Mouse (Mus musculus) hindbrain, embryonic 16.5 days (tissue): Measurements from ENCODE around the gene Fam174b. TPM values are rescaled to one million over a fixed set of nuclear protein-coding genes. Genes with fewer than 3 reads are reported as not detected.
A peak's percentile ranks its signal among the peaks of the same experiment; 100 is the strongest.

Experiments used
- ATAC-seq: fragments of 200-750 bp; cut with Nextera tagmentation; 2 replicates; pipeline ENCODE4 v1.8.0; 2017; ENCODE audit warnings: moderate TSS enrichment, moderate library complexity
- H3K27ac ChIP-seq: fragments of 300-500 bp; sonication (generic); 2 replicates; pipeline ENCODE4 v1.5.1; 2014; ENCODE audit warnings: low read depth, mild to moderate bottlenecking, control low read depth, low read length, moderate library complexity
- H3K27me3 ChIP-seq: fragments of 300-500 bp; sonication (generic); replicated peaks from 2 replicates; pipeline ENCODE4 v1.6.1; 2014; ENCODE audit warnings: low read length; ENCODE audit not compliant: control insufficient read depth, insufficient read depth
- H3K36me3 ChIP-seq: fragments of 300-500 bp; sonication (generic); 2 replicates; pipeline ENCODE4 v1.6.1; 2014; ENCODE audit warnings: mild to moderate bottlenecking, low read length, moderate library complexity, mixed read lengths; ENCODE audit not compliant: control insufficient read depth, insufficient read depth
- H3K4me1 ChIP-seq: fragments of 300-500 bp; sonication (generic); 2 replicates; pipeline ENCODE4 v1.6.1; 2014; ENCODE audit warnings: low read depth, low read length; ENCODE audit not compliant: control insufficient read depth, insufficient read depth
- H3K4me2 ChIP-seq: fragments of 300-500 bp; sonication (generic); 2 replicates; pipeline ENCODE4 v1.6.1; 2014; ENCODE audit warnings: mild to moderate bottlenecking, low read length, control low read depth, moderate library complexity
- H3K4me3 ChIP-seq: fragments of 300-500 bp; sonication (generic); 2 replicates; pipeline ENCODE4 v1.5.1; 2014; ENCODE audit warnings: mild to moderate bottlenecking, low read length, control low read depth, moderate library complexity
- H3K9ac ChIP-seq: fragments of 300-500 bp; sonication (generic); 2 replicates; pipeline ENCODE4 v1.6.1; 2014; ENCODE audit warnings: low read depth, mild to moderate bottlenecking, control low read depth, low read length, moderate library complexity
- H3K9me3 ChIP-seq: fragments of 300-500 bp; sonication (generic); 2 replicates; pipeline ENCODE4 v1.6.1; 2014; ENCODE audit warnings: mild to moderate bottlenecking, low read length, moderate library complexity; ENCODE audit not compliant: control insufficient read depth
- WGBS: fragments of 180-500 bp; shearing (Covaris S2); extraction: QIAGEN DNeasy Blood & Tissue Kit; methylation state at CpG from one replicate; pipeline ENCODE4 v1.1.7; 2014; 5-methylcytosine and 5-hydroxymethylcytosine counted together
- polyA plus RNA-seq: library from polyadenylated mRNA; unstranded; fragments of >200 nt; fragmentation: Nextera tagmentation; extraction: Ambion mirVana; gene quantifications from 2 replicates; pipeline ENCODE4 v1.2.1, GENCODE M21; 2015

Gene Fam174b
- polyA plus RNA-seq = 38.1 and 43.3 TPM in 2 replicates

DNA sequence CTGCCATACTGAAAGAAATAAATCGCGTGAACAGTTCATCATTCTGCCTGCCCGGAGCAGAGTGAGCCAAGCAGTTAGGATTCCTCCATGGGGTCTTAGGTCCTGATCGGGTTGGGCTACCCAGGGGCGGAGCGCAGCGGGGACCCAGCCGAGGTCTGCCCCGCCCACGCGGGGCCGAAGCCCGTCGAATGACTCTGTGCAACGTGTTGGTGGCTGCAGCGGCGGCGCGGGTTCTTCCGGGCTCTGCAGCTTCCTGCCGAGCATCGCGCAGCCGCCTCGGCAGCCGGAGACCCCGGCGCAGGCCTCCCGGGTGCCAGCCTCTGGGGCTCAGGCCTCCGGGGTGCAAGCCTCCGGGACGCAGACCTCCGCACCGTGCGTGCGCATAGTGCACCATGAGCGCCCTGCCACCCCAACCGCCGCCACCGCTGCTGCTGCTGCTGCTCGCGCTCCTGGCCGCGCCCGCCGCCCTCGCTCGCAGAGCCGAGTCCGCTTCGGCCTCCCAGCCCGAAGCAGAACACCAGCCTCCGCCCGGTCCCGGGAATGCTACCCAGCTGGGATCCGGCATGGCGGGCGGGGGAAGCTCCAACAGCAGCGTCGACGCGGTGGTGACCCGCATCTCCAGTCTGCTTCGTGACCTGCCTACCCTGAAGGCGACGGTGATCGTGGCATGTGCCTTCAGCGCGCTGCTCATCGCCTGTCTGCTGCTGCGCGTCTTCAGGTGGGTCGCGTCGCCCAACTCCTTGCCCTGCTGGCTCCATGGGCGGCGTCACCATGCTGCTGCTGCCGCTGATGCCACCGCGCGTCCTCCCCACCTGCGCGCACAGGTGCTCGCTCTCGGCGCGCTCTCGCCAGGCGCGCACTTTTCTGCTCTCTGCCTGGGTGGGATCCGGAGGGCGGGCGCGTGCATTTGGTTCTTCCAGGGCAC is at the start of gene Fam174b:
Fam174b (plus strand) TSS at position 192 of the 925 bp plus-strand sequence.
- Histone ChIP-seq H3K27me3 (no peaks in the 10 kb centered on the region), H3K4me2 (peak within 1 kb of the TSS; percentile 74), H3K36me3 (no peaks in the 10 kb centered on the region), H3K27ac (peak within 1 kb of the TSS; percentile 91), H3K4me1 (peaks cover 12% of the 10 kb centered on the region), H3K9ac (peak within 1 kb of the TSS; percentile 87), H3K9me3 (no peaks in the 10 kb centered on the region), H3K4me3 (peak within 1 kb of the TSS; percentile 69)
- WGBS = under 1% methylated on average over 82 of the region's 94 CpGs
- ATAC-seq = peak; percentile 87

DNA sequence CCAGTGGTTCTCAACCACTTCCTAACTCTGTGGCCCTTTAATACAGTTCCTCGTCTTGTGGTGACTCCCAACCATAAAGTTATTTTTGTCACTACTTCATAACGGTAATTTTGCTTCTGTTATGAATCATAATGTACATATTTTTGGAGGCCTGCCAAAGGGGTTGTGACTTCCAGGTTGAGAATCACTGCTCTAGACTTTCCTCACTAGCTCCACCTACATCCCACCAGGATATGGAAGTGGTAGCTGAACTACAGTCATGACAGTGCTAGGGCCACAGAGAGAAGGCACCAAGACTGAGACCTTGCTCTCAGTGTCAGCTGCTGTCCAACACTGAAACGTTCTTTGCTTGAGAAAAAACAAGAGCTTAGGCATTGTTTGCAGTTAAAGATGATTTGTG is 43.0 kb upstream of the Fam174b start:
- no peak overlapping the region for H3K27ac ChIP-seq
- no peak overlapping the region for H3K4me3 ChIP-seq
- H3K4me1 ChIP-seq = no peaks in the 10 kb centered on the region
- no peak overlapping the region for H3K9ac ChIP-seq
- H3K36me3 ChIP-seq = no peaks in the 10 kb centered on the region
- H3K4me2 ChIP-seq = no peak overlapping the region
- WGBS = 69% methylated on average over 3 of the region's 3 CpGs
- no peaks in the 10 kb centered on the region for H3K27me3 ChIP-seq
- no peak for ATAC-seq
- no peaks in the 10 kb centered on the region for H3K9me3 ChIP-seq

DNA sequence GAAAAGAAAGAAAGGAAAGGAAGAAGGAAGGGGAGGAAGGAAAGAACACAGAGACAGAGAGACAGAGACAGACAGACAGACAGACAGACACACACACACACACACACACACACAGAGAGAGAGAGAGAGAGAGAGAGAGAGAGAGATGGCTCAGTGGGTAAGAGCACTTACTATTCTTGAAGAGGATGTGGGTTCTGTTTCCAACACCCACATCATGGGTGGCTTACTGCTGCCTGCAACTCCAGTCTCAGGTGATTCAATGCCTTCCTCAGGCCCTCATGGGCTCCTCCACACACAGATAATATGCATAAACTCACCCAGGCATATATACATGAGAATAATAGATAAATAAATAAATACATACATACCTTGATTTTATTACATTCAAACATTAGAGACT is 35.8 kb upstream of the Fam174b start:
- H3K4me2 ChIP-seq = no peak overlapping the region
- no peaks in the 10 kb centered on the region for H3K9me3 ChIP-seq
- H3K36me3 ChIP-seq = no peaks in the 10 kb centered on the region
- no peak overlapping the region for H3K27ac ChIP-seq
- ATAC-seq = no peak
- no peaks in the 10 kb centered on the region for H3K4me1 ChIP-seq
- no peak overlapping the region for H3K4me3 ChIP-seq
- no peaks in the 10 kb centered on the region for H3K27me3 ChIP-seq
- H3K9ac ChIP-seq = no peak overlapping the region

DNA sequence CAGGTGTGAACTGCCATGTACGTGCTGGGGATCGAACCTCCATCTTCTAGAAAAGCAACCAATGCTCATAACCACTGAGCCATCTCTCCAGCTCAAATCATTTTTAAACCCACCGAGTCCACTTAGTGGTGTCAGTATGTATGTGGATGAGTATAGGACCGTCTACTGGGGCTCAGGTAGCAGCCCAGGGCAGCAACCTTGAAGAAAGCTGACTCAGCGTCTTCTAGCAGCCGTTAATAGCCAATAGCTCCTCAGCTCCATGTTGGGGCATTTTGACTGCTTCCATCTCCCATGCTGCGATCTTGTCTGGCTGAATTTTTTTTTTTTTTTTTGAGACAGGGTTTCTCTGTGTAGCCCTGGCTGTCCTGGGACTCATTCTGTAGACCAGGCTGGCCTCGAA is 26.6 kb upstream of the Fam174b start:
- Histone ChIP-seq H3K27ac (no peak overlapping the region), H3K4me1 (no peaks in the 10 kb centered on the region), H3K36me3 (no peaks in the 10 kb centered on the region), H3K4me2 (no peak overlapping the region), H3K27me3 (no peaks in the 10 kb centered on the region), H3K9ac (no peak overlapping the region), H3K9me3 (no peaks in the 10 kb centered on the region), H3K4me3 (no peak overlapping the region)
- no peak for ATAC-seq
- WGBS = 89% methylated on average over 8 of the region's 8 CpGs

DNA sequence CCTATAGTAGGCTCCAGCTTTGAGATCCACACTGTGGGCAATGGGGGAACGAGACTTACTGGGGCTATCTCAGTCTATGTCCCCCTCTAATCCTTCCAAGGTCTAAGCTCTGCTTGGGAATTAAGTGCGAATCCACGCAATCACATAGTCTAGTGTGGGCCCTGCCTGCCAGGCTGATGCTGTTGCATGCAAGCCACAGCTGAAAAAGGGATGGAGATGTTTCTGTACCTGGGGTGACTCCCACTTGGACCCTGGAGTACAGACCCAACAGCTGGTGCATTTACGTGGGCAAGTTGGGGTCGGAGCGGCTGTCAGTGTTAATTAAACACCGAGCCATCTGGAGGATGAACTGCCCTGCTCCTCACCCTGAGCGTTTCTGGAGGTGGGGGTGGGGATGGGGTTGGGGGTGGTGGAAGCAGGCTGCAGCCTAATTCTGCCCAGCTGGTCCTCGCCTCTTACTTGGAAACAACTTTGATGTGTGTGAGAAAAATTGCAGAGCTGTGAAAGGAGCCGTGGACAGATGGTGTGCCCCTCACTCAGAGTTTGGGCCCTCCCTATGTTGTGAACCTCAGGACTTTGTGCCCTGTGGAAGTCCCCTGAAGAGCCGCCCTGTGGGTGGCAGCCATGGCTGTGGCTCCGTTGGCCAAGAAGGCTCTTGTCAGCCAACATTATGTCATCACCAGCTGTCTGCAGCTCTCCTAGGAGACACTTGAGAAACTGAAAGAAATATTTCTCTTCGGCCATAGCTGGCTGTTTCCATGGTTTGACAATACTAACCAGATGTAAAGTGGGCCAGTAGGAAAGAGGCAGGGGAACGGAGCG is 24.0 kb upstream of the Fam174b start:
- peak; percentile 94 for ATAC-seq
- WGBS = 30% methylated on average over 15 of the region's 15 CpGs
- Histone ChIP-seq H3K27ac (peak overlapping the region; percentile 21; the same call in 1 of the 2 replicates), H3K4me3 (no peak overlapping the region), H3K9ac (no peak overlapping the region), H3K4me1 (no peaks in the 10 kb centered on the region), H3K36me3 (no peaks in the 10 kb centered on the region), H3K9me3 (no peaks in the 10 kb centered on the region), H3K4me2 (no peak overlapping the region), H3K27me3 (no peaks in the 10 kb centered on the region)

DNA sequence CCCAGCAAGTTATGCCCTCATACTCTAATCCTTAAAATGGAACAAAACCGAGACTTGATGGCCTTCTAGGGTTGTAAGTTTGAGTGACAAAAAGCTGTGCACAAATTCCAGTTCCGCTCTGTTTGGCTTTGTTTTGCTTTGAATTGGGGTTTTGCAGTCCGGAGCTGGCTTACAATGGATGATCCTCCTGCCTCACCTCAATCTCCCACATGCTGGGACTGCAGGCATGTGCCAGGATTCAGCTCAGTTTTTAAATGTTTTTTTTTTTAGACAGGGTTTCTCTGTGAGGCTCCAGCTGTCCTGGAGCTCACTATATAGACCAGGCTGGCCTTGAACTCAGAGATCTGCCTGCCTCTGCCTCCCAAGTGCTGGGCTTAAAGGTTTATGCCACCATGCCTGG is 23.3 kb upstream of the Fam174b start:
- Histone ChIP-seq H3K27ac (no peak overlapping the region), H3K4me2 (no peak overlapping the region), H3K27me3 (no peaks in the 10 kb centered on the region), H3K4me1 (no peaks in the 10 kb centered on the region), H3K9ac (no peak overlapping the region), H3K36me3 (no peaks in the 10 kb centered on the region), H3K9me3 (no peaks in the 10 kb centered on the region), H3K4me3 (no peak overlapping the region)
- ATAC-seq = no peak
- 32% methylated on average over 3 of the region's 3 CpGs for WGBS

DNA sequence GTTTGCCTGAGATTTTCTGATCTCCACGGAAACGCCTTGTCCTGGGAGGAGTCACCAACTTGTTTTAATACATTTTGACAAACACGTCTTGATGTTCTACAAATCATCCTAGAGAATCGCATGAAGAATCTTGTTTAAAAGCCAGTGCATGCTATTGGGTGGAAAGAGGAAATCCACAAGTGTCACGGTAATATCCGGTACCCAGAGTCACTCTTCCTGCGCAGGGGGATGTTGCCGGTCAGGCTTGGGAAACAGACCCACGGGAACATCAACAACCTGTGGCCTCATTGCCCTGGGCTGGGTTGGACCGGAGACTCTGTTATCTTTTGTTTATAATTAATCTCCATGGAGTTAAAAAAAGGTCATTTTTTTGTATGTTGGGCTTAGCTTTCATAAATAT is 22.1 kb upstream of the Fam174b start:
- 74% methylated on average over 10 of the region's 10 CpGs for WGBS
- no peak for ATAC-seq
- H3K4me3 ChIP-seq = no peak overlapping the region
- H3K9me3 ChIP-seq = no peaks in the 10 kb centered on the region
- no peak overlapping the region for H3K9ac ChIP-seq
- H3K4me2 ChIP-seq = no peak overlapping the region
- H3K4me1 ChIP-seq = no peaks in the 10 kb centered on the region
- no peak overlapping the region for H3K27ac ChIP-seq
- no peaks in the 10 kb centered on the region for H3K36me3 ChIP-seq
- no peaks in the 10 kb centered on the region for H3K27me3 ChIP-seq

DNA sequence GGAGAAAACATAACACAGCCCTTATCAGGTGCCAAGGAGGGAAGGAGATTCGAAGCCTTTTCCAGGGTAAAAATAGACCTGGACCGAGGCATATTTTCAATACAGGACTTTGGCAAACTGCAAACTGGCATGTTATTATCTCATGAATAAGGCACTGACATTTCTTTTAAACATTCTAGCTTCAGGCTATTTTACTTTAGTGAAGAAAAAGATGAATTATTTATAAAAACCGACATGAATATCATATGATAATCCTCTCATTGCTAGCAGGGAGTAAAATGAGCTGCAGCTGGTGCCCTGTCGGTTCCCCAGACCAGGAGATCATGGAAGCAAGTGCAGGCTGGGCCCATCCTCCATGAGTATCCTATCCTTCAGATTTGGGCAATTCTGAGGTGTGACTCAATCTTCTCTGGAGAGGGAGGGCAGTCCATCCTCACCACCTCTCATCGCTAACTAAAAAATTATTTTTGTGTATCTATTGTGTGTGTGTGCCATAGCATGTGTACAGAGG is 21.6 kb upstream of the Fam174b start:
- Histone ChIP-seq H3K4me3 (no peak overlapping the region), H3K4me2 (no peak overlapping the region), H3K9me3 (no peaks in the 10 kb centered on the region), H3K36me3 (no peaks in the 10 kb centered on the region), H3K27me3 (no peaks in the 10 kb centered on the region), H3K27ac (no peak overlapping the region), H3K9ac (no peak overlapping the region), H3K4me1 (no peaks in the 10 kb centered on the region)
- ATAC-seq = no peak
- WGBS = 51% methylated on average over 5 of the region's 5 CpGs

DNA sequence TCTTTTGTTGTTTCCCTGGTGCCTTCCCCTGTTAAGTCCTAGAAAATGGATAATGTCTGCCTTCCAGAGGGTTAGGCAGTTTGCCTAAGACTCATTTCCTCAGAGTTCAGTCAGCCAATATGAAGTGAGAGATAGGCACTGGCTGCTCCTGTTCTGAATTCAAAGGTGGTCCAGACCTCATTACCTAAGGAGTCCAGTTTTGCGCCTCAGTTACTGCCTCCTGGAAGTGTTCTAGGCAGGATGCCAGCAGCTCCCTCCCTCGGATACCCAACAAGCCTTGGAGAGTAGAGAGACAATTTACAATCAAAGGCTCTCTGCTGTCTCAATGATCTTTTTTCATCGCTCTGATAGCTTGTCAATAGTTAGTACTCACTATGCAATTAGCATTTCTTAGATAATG is 19.1 kb upstream of the Fam174b start:
- WGBS = 40% methylated on average over 3 of the region's 3 CpGs
- no peak for ATAC-seq
- Histone ChIP-seq H3K9ac (no peak overlapping the region), H3K4me1 (no peaks in the 10 kb centered on the region), H3K36me3 (no peaks in the 10 kb centered on the region), H3K4me3 (no peak overlapping the region), H3K9me3 (no peaks in the 10 kb centered on the region), H3K4me2 (no peak overlapping the region), H3K27me3 (no peaks in the 10 kb centered on the region), H3K27ac (no peak overlapping the region)
